Mouse (Mus musculus) urinary bladder, adult 18-20 months (tissue): ENCODE results near the gene Cpxm2.

Experiments used
- DNase-seq, 2 experiments: peaks; one replicate each; pipeline ENCODE4 v3.0.0; 2022; ENCODE audit warnings: low spot score in 2 of 2, mixed read lengths in 2 of 2

The Cpxm2 gene

GRCm38 (mm10) chr7:132026671-132027070, 127.9 kb downstream of the Cpxm2 start:
- no peak for DNase-seq

GRCm38 (mm10) chr7:132025591-132025990, 128.9 kb downstream of the Cpxm2 start:
- no peak for DNase-seq

DNA sequence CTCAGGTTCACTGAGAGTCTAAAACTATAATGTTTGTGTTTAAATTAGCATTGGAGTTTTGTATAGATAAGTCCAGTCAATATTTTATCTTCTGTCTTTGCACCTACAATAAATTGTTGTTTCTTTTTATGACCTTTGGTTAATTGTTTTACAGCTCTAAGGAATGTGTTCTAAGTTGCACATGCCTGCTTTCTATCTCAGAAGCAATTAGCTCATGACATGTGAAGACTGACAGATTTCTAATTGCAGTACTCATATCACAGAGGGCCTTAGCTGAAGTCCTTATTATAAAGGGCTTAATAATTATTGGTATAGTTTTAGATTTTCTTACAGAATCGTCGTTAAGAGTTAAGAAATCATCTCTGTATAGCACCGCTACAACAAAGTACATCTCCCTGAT, 138.6 kb downstream of the Cpxm2 start:
- no peak for DNase-seq

- DNase-seq: no peak
Measured at GRCm38 (mm10) chr7:132015193-132015592, 139.3 kb downstream of the Cpxm2 start.

- no peak for DNase-seq
Measured at GRCm38 (mm10) chr7:132013970-132014369, 140.6 kb downstream of the Cpxm2 start.

- DNase-seq: no peak
Measured at GRCm38 (mm10) chr7:132012969-132013679, 141.4 kb downstream of the Cpxm2 start.

GRCm38 (mm10) chr7:132009002-132009401, 145.5 kb downstream of the Cpxm2 start:
- DNase-seq: no peak

DNA sequence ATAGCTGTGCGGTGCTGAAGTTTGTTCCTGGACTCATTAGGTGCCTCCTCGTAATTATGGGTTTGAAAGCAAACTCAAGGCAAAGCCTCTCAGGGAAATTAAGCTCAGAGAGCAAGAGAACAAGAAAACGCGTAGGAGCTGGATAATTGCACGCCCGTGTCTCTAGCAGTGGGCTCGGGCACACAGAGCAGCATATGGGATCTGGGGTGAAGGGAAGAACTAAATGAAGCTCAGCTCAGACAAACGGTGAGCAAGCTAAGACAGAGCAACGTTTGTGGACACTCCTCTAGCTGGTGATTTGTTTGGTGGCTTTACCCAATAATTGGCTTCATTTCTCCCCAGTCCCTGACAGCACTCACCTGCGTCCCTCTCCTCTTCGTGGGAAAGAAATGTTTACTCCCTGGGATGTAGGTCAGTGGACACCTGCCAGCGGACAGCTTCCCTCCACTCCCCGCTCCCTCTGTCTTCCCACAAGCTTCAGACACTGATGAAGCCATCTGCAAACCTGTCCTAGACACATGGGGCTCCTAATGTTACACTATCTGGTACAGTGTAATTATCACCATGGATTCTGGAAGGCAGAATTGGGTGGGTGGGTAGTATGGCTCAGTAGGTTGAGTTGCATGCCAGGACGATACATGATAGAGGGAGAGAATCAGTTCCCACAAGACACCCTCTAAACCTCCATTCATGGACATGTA, 148.4 kb downstream of the Cpxm2 start:
- DNase-seq: no peak

DNA sequence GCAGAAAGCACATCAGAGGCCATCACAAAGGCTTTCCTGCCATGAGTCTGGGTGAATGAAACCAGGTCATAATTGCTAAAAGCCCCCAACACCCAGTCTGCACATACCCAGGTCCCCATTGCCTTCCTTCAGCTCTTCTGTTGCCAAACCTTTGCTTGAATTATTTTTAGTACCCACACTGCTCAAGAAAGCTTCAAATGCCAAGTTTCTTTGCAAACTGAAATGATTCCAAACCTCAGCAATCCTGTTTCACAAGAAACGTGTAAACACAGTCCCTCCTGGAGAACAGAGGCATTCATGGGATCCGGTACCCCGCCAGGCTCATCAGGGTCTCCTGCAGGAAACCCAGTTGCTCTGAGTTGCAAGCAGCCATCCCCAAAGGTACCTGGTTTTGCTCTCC, 161.7 kb downstream of the Cpxm2 start:
- no peak for DNase-seq

- no peak for DNase-seq
Measured at GRCm38 (mm10) chr7:131992226-131992625, 162.3 kb downstream of the Cpxm2 start.

- DNase-seq: no peak
Measured at GRCm38 (mm10) chr7:131989056-131989455, 165.5 kb downstream of the Cpxm2 start.
